Mouse (Mus musculus) embryonic fibroblast, embryonic 13.5 days (primary cell): ENCODE measurements around the gene Rerg.

Source experiments
- CTCF ChIP-seq: IDR thresholded peaks from 2 replicates; pipeline ENCODE4 v1.5.1; 2011; ENCODE audit warnings: mild to moderate bottlenecking, control low read depth, low read length, moderate library complexity, borderline replicate concordance; ENCODE audit not compliant: insufficient read depth
- POLR2A ChIP-seq: IDR thresholded peaks from 2 replicates; pipeline ENCODE4 v1.6.1; 2011; ENCODE audit warnings: low read depth, mild to moderate bottlenecking, control low read depth, low read length, moderate library complexity

DNA sequence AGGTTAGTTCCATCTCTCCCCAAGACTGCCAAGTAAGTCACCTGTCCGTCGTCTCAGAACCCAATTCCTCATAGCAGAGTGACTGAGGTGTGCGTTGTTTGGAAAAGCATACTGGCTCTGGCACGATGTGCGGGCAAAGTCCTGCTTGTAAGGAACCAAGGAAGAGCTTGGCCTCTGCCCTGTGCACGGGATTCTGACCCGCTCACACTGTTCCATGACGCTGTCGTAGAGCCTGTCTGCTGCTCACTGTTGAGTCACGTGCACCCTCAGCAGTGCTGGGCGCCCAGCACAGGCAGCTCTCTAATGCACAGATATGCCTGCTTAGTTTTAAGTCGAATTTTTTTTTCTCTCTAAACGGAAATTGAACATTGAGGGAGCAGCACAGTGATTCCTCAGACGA lies 17.3 kb downstream of the Rerg start:
- no peak for TF ChIP-seq CTCF
- TF ChIP-seq POLR2A, result no peak
